Mouse (Mus musculus): ENCODE measurements around the gene Ddx41. TPM values are rescaled to one million over a fixed set of nuclear protein-coding genes. Genes with fewer than 3 reads are reported as not detected.
A peak's percentile ranks its signal among the peaks of the same experiment; 100 is the strongest.

The Ddx41 gene
- total RNA-seq, 2 experiments from 2014 or later = 63.7 to 65.7 TPM

DNA sequence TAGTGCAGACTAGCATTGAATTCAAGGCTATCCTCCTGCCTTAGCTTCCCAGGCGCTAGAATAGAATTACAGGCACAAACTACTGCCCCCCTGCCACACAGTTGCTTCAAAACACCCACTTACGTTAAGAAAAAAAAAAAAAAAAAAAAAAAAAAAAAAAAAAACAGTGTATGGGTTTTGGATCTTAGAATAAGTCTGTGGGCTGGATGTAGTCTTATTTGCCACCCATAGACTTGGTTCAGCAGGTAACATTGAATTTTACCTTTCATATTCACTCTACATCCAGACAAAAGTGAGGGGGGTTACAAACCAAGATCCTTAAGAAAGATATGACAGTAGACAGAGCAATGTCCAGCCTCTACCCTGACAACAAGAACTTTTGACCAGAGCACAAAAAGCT is 31.5 kb upstream of the Ddx41 start:
- intact Hi-C loops (cut with DNase I) = no loop called here
- Histone ChIP-seq H3K27ac (no peak overlapping the region), H3K4me3 (no peak overlapping the region)
- TF ChIP-seq CTCF (IDR thresholded peaks at IDR 0.05) = no peak
- no peak for DNase-seq (ENCODE audit: extremely low spot score in 1 of 2, low spot score in 2 of 2)

DNA sequence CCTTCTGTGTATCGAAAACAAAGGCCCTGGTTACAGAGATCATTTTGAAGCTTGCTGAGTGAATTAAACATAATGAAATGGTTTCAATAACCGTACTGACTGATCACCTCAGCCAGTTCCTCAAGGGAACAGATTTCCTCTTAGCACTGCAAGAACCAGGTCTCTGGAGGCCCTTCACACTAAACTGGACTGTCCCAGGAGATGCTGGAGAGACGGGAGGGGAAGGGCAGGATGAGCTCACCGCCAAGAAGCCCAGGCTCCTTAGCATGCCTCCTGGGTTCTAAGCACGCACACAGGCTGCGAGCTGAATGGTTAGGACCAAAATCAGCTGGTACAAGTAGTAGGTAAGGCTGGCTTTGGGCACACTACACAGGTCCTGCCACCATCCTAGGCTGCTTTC is 30.5 kb upstream of the Ddx41 start:
- DNase-seq (ENCODE audit: extremely low spot score in 1 of 2, low spot score in 2 of 2) = no peak
- intact Hi-C loops (cut with DNase I) = no loop called here
- no peak for TF ChIP-seq CTCF (IDR thresholded peaks at IDR 0.05)
- Histone ChIP-seq H3K27ac (no peak overlapping the region), H3K4me3 (no peak overlapping the region)

DNA sequence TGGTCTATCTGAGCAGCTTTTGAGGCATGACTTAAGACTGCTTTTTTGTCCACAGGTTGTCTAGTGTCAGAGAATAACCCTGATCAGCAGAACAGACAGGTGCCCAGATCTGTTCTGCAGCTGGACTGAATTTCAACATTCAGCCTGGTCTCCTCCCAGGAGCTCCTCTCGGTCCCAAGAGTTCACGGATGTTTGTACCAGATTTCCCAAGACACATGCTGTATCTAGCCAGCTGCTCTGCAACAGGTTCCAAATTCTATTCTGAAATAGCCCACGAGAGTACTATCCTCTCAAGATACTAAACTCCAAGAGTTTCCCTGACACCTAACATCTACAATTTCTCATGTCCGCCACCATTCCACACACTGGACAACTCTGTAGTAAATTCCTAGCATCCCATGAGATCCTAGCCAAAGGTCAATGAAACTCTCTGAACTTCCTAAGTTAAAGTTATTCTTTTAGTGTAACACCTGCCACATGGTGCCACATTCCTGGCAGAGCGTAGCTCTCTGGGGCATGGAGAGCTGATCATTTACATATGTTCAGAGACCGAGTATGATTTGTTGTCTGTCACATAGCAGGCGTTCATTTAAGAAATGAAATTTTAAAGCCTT is 26.9 kb upstream of the Ddx41 start:
- intact Hi-C loops (cut with DNase I) = no loop called here
- TF ChIP-seq CTCF (IDR thresholded peaks at IDR 0.05) = no peak
- no peak overlapping the region for H3K4me3 ChIP-seq
- DNase-seq (ENCODE audit: extremely low spot score in 1 of 2, low spot score in 2 of 2) = no peak
- H3K27ac ChIP-seq = no peak overlapping the region

GRCm38 (mm10) chr13:55557499-55557898 is 21.0 kb upstream of the Ddx41 start:
- no peak for DNase-seq (ENCODE audit: extremely low spot score in 1 of 2, low spot score in 2 of 2)
- H3K4me3 ChIP-seq = no peak overlapping the region
- no peak for TF ChIP-seq CTCF (IDR thresholded peaks at IDR 0.05)
- no peak overlapping the region for H3K27ac ChIP-seq
- intact Hi-C loops (cut with DNase I) = no loop called here

GRCm38 (mm10) chr13:55555921-55556320 is 19.5 kb upstream of the Ddx41 start:
- no peak for TF ChIP-seq CTCF (IDR thresholded peaks at IDR 0.05)
- intact Hi-C loops (cut with DNase I) = no loop called here
- Histone ChIP-seq H3K27ac (no peak overlapping the region), H3K4me3 (no peak overlapping the region)
- no peak for DNase-seq (ENCODE audit: extremely low spot score in 1 of 2, low spot score in 2 of 2)

- H3K4me3 ChIP-seq = no peak overlapping the region
- TF ChIP-seq CTCF (IDR thresholded peaks at IDR 0.05) = no peak
- H3K27ac ChIP-seq = no peak overlapping the region
- no peak for DNase-seq (ENCODE audit: extremely low spot score in 1 of 2, low spot score in 2 of 2)
- intact Hi-C loops (cut with DNase I) = no loop called here
Observed at GRCm38 (mm10) chr13:55549061-55549460, 12.6 kb upstream of the Ddx41 start.

DNA sequence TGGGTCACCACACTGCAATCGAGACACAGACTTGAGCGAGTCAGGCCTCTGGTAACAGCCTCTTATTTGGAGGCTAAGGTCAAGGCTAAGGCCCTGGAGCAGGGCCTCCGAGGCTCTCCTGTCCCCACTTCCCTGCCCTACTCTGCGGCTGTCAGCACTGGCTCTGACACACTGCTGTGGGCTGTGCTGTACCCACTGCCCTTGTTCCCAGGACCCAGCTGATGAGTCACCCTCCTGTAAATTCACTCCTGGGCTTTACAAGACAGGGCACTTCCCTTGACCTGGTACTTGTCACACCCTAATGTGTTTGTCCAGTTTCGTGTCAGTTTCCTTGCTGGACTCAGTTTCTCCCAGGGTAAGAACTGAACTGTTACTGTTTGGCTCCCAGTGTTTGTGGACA is 12.0 kb upstream of the Ddx41 start:
- TF ChIP-seq CTCF (IDR thresholded peaks at IDR 0.05) = no peak
- no peak overlapping the region for H3K27ac ChIP-seq
- intact Hi-C loops (cut with DNase I) = no loop called here
- DNase-seq (ENCODE audit: extremely low spot score in 1 of 2, low spot score in 2 of 2) = no peak
- H3K4me3 ChIP-seq = no peak overlapping the region

DNA sequence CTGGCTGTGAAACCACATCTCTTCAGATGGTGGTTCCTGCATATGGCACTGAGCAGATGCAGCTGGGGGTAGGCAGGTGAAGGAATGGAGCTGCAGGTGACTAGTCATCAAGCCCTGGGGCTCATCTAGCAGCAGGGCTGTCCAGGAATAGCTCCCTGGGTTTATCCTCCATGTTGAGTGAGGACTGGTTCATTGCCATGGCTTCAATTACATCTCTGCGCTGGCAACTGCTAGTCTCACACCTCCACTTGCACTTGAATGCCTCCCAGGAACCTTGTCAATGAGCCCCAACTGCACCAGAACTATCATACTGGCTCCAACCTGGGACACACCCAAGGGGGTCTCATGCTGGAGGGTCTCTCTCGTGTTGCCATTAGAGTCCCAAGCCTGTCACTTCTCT is 11.5 kb upstream of the Ddx41 start:
- DNase-seq (ENCODE audit: extremely low spot score in 1 of 2, low spot score in 2 of 2) = no peak
- no peak overlapping the region for H3K4me3 ChIP-seq
- no peak for TF ChIP-seq CTCF (IDR thresholded peaks at IDR 0.05)

GRCm38 (mm10) chr13:55544792-55545191 is 8.3 kb upstream of the Ddx41 start:
- DNase-seq (ENCODE audit: extremely low spot score in 1 of 2, low spot score in 2 of 2) = no peak
- TF ChIP-seq CTCF (IDR thresholded peaks at IDR 0.05) = no peak
- H3K4me3 ChIP-seq = no peak overlapping the region
- no peak overlapping the region for H3K27ac ChIP-seq
- intact Hi-C loops (cut with DNase I) = no loop called here

More for the DNA sequence above, 11.5 kb upstream of the Ddx41 start:
- no peak overlapping the region for H3K27ac ChIP-seq
- intact Hi-C loops (cut with DNase I) = no loop called here

GRCm38 (mm10) chr13:55543447-55543846 is 7.0 kb upstream of the Ddx41 start:
- no peak overlapping the region for H3K27ac ChIP-seq
- intact Hi-C loops (cut with DNase I) = no loop called here
- no peak overlapping the region for H3K4me3 ChIP-seq
- no peak for TF ChIP-seq CTCF (IDR thresholded peaks at IDR 0.05)
- no peak for DNase-seq (ENCODE audit: extremely low spot score in 1 of 2, low spot score in 2 of 2)

DNA sequence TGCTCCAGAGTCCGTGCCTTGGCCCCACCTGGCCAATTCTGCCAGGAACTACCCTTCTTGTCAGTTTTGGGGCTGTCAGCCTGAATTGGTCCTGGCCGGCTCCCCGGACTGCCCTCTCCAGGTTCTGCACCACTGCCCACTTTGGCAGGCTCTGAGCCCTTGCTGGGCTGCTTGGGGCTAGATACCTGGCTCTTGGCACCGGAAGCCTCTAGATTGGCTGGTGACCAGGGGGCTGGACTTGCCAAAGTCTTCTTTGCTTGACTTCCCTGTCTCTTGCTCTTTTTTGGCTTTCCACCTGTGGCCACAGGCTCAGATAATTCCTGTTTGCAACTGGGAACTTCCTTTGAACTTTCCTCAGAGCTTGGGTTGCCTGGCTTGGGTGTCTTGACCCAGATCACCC is 6.4 kb upstream of the Ddx41 start:
- TF ChIP-seq CTCF (IDR thresholded peaks at IDR 0.05) = no peak
- no peak overlapping the region for H3K4me3 ChIP-seq
- DNase-seq (ENCODE audit: extremely low spot score in 1 of 2, low spot score in 2 of 2) = no peak
- no peak overlapping the region for H3K27ac ChIP-seq
- intact Hi-C loops (cut with DNase I) = no loop called here

- DNase-seq (ENCODE audit: extremely low spot score in 1 of 2, low spot score in 2 of 2) = no peak
- intact Hi-C loops (cut with DNase I) = no loop called here
- TF ChIP-seq CTCF (IDR thresholded peaks at IDR 0.05) = peak; percentile 71
- H3K4me3 ChIP-seq = no peak overlapping the region
- no peak overlapping the region for H3K27ac ChIP-seq
Observed at GRCm38 (mm10) chr13:55540933-55541332, 4.5 kb upstream of the Ddx41 start.

DNA sequence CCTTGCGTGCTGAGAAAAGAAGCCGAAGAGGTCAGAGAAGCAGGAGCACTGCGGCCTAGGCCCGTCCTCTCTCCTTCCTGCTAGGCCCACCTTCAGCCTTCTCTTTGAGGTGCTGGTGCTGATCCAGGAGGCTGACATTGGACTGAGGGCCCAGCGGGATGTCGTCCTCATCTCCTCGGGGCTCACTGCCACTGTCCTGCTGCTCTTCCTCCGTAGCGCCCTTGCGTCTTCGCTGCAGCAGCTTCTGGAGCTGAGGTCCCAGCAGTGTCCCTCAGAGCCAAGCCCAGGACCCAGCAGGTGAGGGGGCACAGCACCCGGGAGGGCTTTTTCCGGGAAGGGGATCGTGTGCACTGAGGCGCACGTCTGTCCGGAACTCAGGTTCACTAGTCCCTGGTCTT is 663 bp downstream of the Ddx41 start:
- intact Hi-C loops (cut with DNase I) = no loop called here
- DNase-seq (ENCODE audit: extremely low spot score in 1 of 2, low spot score in 2 of 2) = no peak
- TF ChIP-seq CTCF (IDR thresholded peaks at IDR 0.05) = no peak
- H3K4me3 ChIP-seq = peak overlapping the region; percentile 76
- peak overlapping the region; percentile 88 for H3K27ac ChIP-seq

Measured in left cerebral cortex, adult 2 months (tissue).